Mouse (Mus musculus) embryonic facial prominence, embryonic 10.5 days (tissue): ENCODE data around the gene Paqr3. TPM values are rescaled to one million over a fixed set of nuclear protein-coding genes. Genes with fewer than 3 reads are reported as not detected.

Experiments
- DNase-seq: peaks from one replicate; pipeline ENCODE4 v3.0.0-alpha.2; 2017; ENCODE audit warnings: low spot score
- H3K27ac ChIP-seq: fragments of 300-500 bp; sonication (generic); replicated peaks from 2 replicates; pipeline ENCODE4 v1.5.1; 2016; ENCODE audit warnings: mild to moderate bottlenecking
- H3K27me3 ChIP-seq: fragments of 300-500 bp; sonication (generic); replicated peaks from 2 replicates; pipeline ENCODE4 v1.6.1; 2016; ENCODE audit warnings: low read depth, mild to moderate bottlenecking; ENCODE audit not compliant: poor library complexity, severe bottlenecking
- H3K36me3 ChIP-seq: fragments of 300-500 bp; sonication (generic); replicated peaks from 2 replicates; pipeline ENCODE4 v1.6.1; 2016; ENCODE audit warnings: mild to moderate bottlenecking, moderate library complexity
- H3K4me1 ChIP-seq: fragments of 300-500 bp; sonication (generic); 2 replicates; pipeline ENCODE4 v1.6.1; 2016
- H3K4me3 ChIP-seq: fragments of 300-500 bp; sonication (generic); 2 replicates; pipeline ENCODE4 v1.5.1; 2016; ENCODE audit warnings: mild to moderate bottlenecking, moderate library complexity
- H3K9me3 ChIP-seq: fragments of 300-500 bp; sonication (generic); 2 replicates; pipeline ENCODE4 v1.6.1; 2016; ENCODE audit warnings: mild to moderate bottlenecking
- WGBS: fragments of 180-500 bp; shearing (Covaris S2); methylation state at CpG from one replicate; pipeline ENCODE4 v1.1.7; 2016; 5-methylcytosine and 5-hydroxymethylcytosine counted together
- polyA plus RNA-seq: library from polyadenylated mRNA; unstranded; fragments of >200 nt; fragmentation: Nextera tagmentation; extraction: Ambion mirVana; gene quantifications from 2 replicates; pipeline ENCODE4 v1.2.1, GENCODE M21; 2016

The Paqr3 gene
- polyA plus RNA-seq, 1 experiment from 2014 or later = 7.7 TPM

DNA sequence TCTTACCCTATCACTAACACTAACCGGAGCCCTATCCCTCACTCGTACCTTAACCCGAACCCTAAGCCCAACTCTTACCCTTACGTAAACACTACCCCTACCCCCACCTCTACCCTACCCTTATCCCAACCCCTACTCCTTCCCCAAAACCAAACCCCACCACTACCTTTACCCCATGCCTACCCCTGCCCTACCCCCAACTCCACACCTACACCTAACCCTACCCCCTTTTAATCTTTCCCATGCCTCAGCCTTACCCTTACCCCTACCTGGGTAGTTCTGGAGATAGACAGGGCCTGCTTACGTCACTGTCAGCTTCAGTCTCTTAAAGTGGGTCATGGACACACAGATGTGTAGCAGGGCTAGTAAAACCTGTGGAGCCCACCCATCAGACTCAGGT lies 62.5 kb downstream of the Paqr3 start:
- H3K9me3 ChIP-seq = no peaks in the 10 kb centered on the region
- DNase-seq = no peak
- H3K4me1 ChIP-seq = no peaks in the 10 kb centered on the region
- WGBS = 93% methylated on average over 5 of the region's 5 CpGs
- H3K36me3 ChIP-seq = peaks cover 8% of the 10 kb centered on the region; the same call in 1 of the 2 replicates
- no peak overlapping the region for H3K27ac ChIP-seq
- no peaks in the 10 kb centered on the region for H3K27me3 ChIP-seq
- no peak overlapping the region for H3K4me3 ChIP-seq

GRCm38 (mm10) chr5:97046680-97047079 lies 64.7 kb downstream of the Paqr3 start:
- H3K36me3 ChIP-seq = peaks cover 8% of the 10 kb centered on the region; the same call in 1 of the 2 replicates
- no peak overlapping the region for H3K27ac ChIP-seq
- H3K9me3 ChIP-seq = no peaks in the 10 kb centered on the region
- no peaks in the 10 kb centered on the region for H3K27me3 ChIP-seq
- no peaks in the 10 kb centered on the region for H3K4me1 ChIP-seq
- WGBS = 89% methylated on average over 10 of the region's 10 CpGs
- H3K4me3 ChIP-seq = no peak overlapping the region
- DNase-seq = no peak

DNA sequence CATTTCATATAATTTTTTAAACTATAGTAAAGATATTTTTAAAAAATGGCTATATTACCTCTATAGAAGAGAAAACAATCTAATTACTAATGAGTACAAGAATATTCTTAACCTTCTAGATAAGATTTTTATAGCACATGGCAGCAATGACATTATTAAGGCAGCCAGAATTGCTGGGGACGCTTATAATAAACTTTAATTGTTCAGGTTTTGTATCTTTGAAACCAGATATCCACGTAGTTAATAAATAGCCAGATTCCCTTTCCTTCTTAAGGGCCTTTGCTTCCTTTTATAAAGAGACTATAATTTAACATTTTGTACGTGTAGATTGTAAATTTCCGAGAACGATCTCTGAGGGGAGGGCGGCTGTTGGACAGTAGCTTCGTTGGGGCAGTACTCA lies 66.1 kb downstream of the Paqr3 start:
- Histone ChIP-seq H3K27ac (no peak overlapping the region), H3K27me3 (no peaks in the 10 kb centered on the region), H3K4me3 (no peak overlapping the region), H3K9me3 (no peaks in the 10 kb centered on the region), H3K4me1 (no peaks in the 10 kb centered on the region), H3K36me3 (peaks cover 8% of the 10 kb centered on the region; the same call in 1 of the 2 replicates)
- DNase-seq = no peak
- 89% methylated on average over 7 of the region's 7 CpGs for WGBS

Other genes starting within 250 kb of the Paqr3 start
- 8.0 and 8.1 TPM in 2 replicates for gene Bmp2k, start 113.9 kb downstream of the Paqr3 start, polyA plus RNA-seq